ENCODE assay signal across 25 mouse cellular contexts in genomic region chr17:13717428-13717827, GRCm38 (mm10). TPM values are rescaled to one million over a fixed set of nuclear protein-coding genes. Genes with fewer than 3 reads are reported as not detected.
DNase-seq lines count a peak whose midpoint lies in the region; TF ChIP-seq lines count a peak whose summit lies in the region.
"Had no signal": no experiment of that assay in that cellular context is flagged by ENCODE, and none has a peak within 500 bp of the region (broad histone marks: within the 10 kb centered on the region; RNA-seq: fewer than 3 reads in every experiment).

No protein-coding gene starts in this region.

- no peak for TF ChIP-seq CTCF in layer of hippocampus, adult 2 months (conservative IDR thresholded peaks at IDR 0.05)

- no peak overlapping the region for H3ac ChIP-seq in myocyte (ENCODE audit: control insufficient read depth, insufficient read length)

- no peaks in the 10 kb centered on the region for H3K27me3 ChIP-seq in myocyte (ENCODE audit: control insufficient read depth, insufficient read depth, insufficient read length)
- H3K27me3 ChIP-seq: embryonic facial prominence, embryonic 12.5 days; forebrain, embryonic 13.5 days; hindbrain, embryonic 12.5 days; limb, embryonic 12.5 days; neural tube, embryonic 12.5 days had no signal

- peak; percentile 19 to 30 for DNase-seq in frontal cortex, postnatal 36 days (ENCODE audit: low spot score in 2 of 2)
- no peak for DNase-seq in frontal cortex, postnatal 25 days (ENCODE audit: low spot score in 2 of 2)
- DNase-seq in right cerebral cortex, adult 2 months (ENCODE audit: low spot score in 2 of 2): peak; percentile 26 to 45
- DNase-seq in right cerebral cortex, postnatal 14 days: no peak
- peak; percentile 86 for DNase-seq in adrenal gland, adult 2 months
- DNase-seq in ovary, postnatal 14 days (ENCODE audit: low spot score): no peak
- DNase-seq in layer of hippocampus, adult 2 months (ENCODE audit: low spot score in 2 of 2): no peak
- DNase-seq: B cell, adult 2 months; cerebellum, postnatal 10 days; heart, postnatal 10 days; kidney, adult 18-20 months; kidney, postnatal 10 days; lung, embryonic 14.5 days; lung, postnatal 36 days; thymus, postnatal 36 days had no signal

- no peaks in the 10 kb centered on the region for H3K79me2 ChIP-seq in myocyte (ENCODE audit: control insufficient read depth, insufficient read depth)

- no peaks in the 10 kb centered on the region for H3K36me3 ChIP-seq in myocyte (ENCODE audit: control insufficient read depth, insufficient read depth)
- H3K36me3 ChIP-seq: embryonic facial prominence, embryonic 12.5 days; hindbrain, embryonic 12.5 days; limb, embryonic 12.5 days; liver, embryonic 12.5 days; neural tube, embryonic 12.5 days had no signal

- no peak overlapping the region for H3K27ac ChIP-seq in layer of hippocampus, adult 2 months
- H3K27ac ChIP-seq: embryonic facial prominence, embryonic 12.5 days; forebrain, embryonic 13.5 days; hindbrain, embryonic 12.5 days; left cerebral cortex, adult 2 months; limb, embryonic 12.5 days; liver, embryonic 12.5 days; neural tube, embryonic 12.5 days had no signal

- TF ChIP-seq POLR2A in myocyte (IDR thresholded peaks at IDR 0.05; ENCODE audit: insufficient read length, low read depth): no peak

- H3K4me2 ChIP-seq in myocyte (ENCODE audit: low read depth): peak overlapping the region; percentile 58
- H3K4me2 ChIP-seq: embryonic facial prominence, embryonic 12.5 days; forebrain, embryonic 13.5 days; hindbrain, embryonic 12.5 days; limb, embryonic 12.5 days; liver, embryonic 12.5 days; lung, embryonic 14.5 days; neural tube, embryonic 12.5 days had no signal

- no peak overlapping the region for H3K4me3 ChIP-seq in myocyte
- H3K4me3 ChIP-seq in layer of hippocampus, adult 2 months: no peak overlapping the region
- H3K4me3 ChIP-seq: embryonic facial prominence, embryonic 12.5 days; erythroblast, embryonic 14.5 days; forebrain, embryonic 13.5 days; hindbrain, embryonic 12.5 days; left cerebral cortex, adult 2 months; limb, embryonic 12.5 days; liver, embryonic 12.5 days; neural tube, embryonic 12.5 days had no signal

TF ChIP-seq in myocyte, 11 proteins besides CTCF, POLR2A, EP300 and RAD21:
- TF ChIP-seq MYOD1 (IDR thresholded peaks at IDR 0.05; ENCODE audit: control insufficient read depth in 1 of 3, insufficient read length in 2 of 3, low read depth in 2 of 3) (peak in 1 of 3 experiments; percentile 64), MAX (IDR thresholded peaks at IDR 0.05; ENCODE audit: low read depth) (peak; percentile 25), REST (IDR thresholded peaks at IDR 0.05; ENCODE audit: insufficient read depth, insufficient read length) (no peak), CEBPB (IDR thresholded peaks at IDR 0.05; ENCODE audit: insufficient read depth, poor library complexity, severe bottlenecking) (peak; percentile 81; the same call in 1 of the 2 replicates), MYOG (IDR thresholded peaks at IDR 0.05; ENCODE audit: control insufficient read depth in 1 of 3, insufficient read depth in 1 of 3, insufficient read length in 2 of 3, low read depth in 2 of 3) (peak in 1 of 3 experiments; percentile 33), POLR2AphosphoS2 (IDR thresholded peaks at IDR 0.05; ENCODE audit: insufficient read length, low read depth) (no peak), E2F4 (IDR thresholded peaks at IDR 0.05; ENCODE audit: insufficient read depth) (no peak), TCF3 (IDR thresholded peaks at IDR 0.05; ENCODE audit: insufficient read length, low read depth) (no peak)

RNA-seq across cellular contexts. Expression of gene Afdn, which starts 42.9 kb away (rescaled TPM):
- total RNA-seq in adrenal gland, adult 2 months (2021): 10 to 100 TPM; 67.6 to 84.8 TPM
- 18.9 and 19.5 TPM in 2 replicates for polyA plus RNA-seq in adrenal gland, adult 2 months (2012; rRNA removed)
- polyA plus RNA-seq in myocyte (2012; fragmentation: generic; extraction: Trizol): 22.1 TPM
- 100 to 1,000 TPM; 106 to 114 TPM for total RNA-seq in layer of hippocampus, adult 2 months (2021)
- polyA plus RNA-seq: erythroblast, embryonic 14.5 days had no signal

RNA-seq across cellular contexts. Expression of gene Tcte2, which starts 44.2 kb away (rescaled TPM):
- total RNA-seq in adrenal gland, adult 2 months (2021): 1 to 10 TPM; 3.4 to 5.7 TPM
- 0.90 and 1.9 TPM in 2 replicates for polyA plus RNA-seq in adrenal gland, adult 2 months (2012; rRNA removed)
- polyA plus RNA-seq in myocyte (2012; fragmentation: generic; extraction: Trizol): 0.97 TPM
- 10 to 100 TPM; 18.4 to 22.1 TPM for total RNA-seq in layer of hippocampus, adult 2 months (2021)
- total RNA-seq: megakaryocyte-erythroid progenitor cell, adult 5-6 weeks had no signal
- polyA plus RNA-seq: erythroblast, embryonic 14.5 days had no signal

Comparison
In these comparisons a context has a peak if more than half of its experiments do, and no peak if none do; other contexts are left out.
1. DNase-seq: peak in frontal cortex, postnatal 36 days (2 of 2), right cerebral cortex, adult 2 months (2 of 2) and adrenal gland, adult 2 months (single experiment); none in frontal cortex, postnatal 25 days (0 of 2), right cerebral cortex, postnatal 14 days (single experiment), ovary, postnatal 14 days (single experiment) and layer of hippocampus, adult 2 months (0 of 2).